Mouse (Mus musculus) hindbrain, embryonic 12.5 days (tissue): ENCODE data around the gene Dusp3. TPM values are rescaled to one million over a fixed set of nuclear protein-coding genes. Genes with fewer than 3 reads are reported as not detected.

Source experiments
- ATAC-seq: fragments of 200-750 bp; cut with Nextera tagmentation; 2 replicates; pipeline ENCODE4 v1.8.0; 2017; ENCODE audit warnings: moderate TSS enrichment; ENCODE audit not compliant: low FRiP score
- H3K27ac ChIP-seq: fragments of 300-500 bp; sonication (generic); 2 replicates; pipeline ENCODE4 v1.5.1; 2016; ENCODE audit warnings: mild to moderate bottlenecking
- H3K27me3 ChIP-seq: fragments of 300-500 bp; sonication (generic); 2 replicates; pipeline ENCODE4 v1.6.1; 2016; ENCODE audit warnings: mild to moderate bottlenecking
- H3K36me3 ChIP-seq: fragments of 300-500 bp; sonication (generic); 2 replicates; pipeline ENCODE4 v1.6.1; 2016; ENCODE audit warnings: mild to moderate bottlenecking
- H3K4me1 ChIP-seq: fragments of 300-500 bp; sonication (generic); 2 replicates; pipeline ENCODE4 v1.6.1; 2016
- H3K4me2 ChIP-seq: fragments of 300-500 bp; sonication (generic); replicated peaks from 2 replicates; pipeline ENCODE4 v1.6.1; 2016; ENCODE audit warnings: mild to moderate bottlenecking
- H3K4me3 ChIP-seq: fragments of 300-500 bp; sonication (generic); 2 replicates; pipeline ENCODE4 v1.5.1; 2016; ENCODE audit warnings: mild to moderate bottlenecking
- H3K9ac ChIP-seq: fragments of 300-500 bp; sonication (generic); 2 replicates; pipeline ENCODE4 v1.6.1; 2016; ENCODE audit warnings: mild to moderate bottlenecking, moderate library complexity
- H3K9me3 ChIP-seq: fragments of 300-500 bp; sonication (generic); replicated peaks from 2 replicates; pipeline ENCODE4 v1.6.1; 2016; ENCODE audit warnings: mild to moderate bottlenecking
- WGBS: fragments of 180-500 bp; shearing (Covaris S2); methylation state at CpG from one replicate; pipeline ENCODE4 v1.1.7; 2016; 5-methylcytosine and 5-hydroxymethylcytosine counted together
- polyA plus RNA-seq: library from polyadenylated mRNA; unstranded; fragments of >200 nt; fragmentation: Nextera tagmentation; extraction: Ambion mirVana; gene quantifications from 2 replicates; pipeline ENCODE4 v1.2.1, GENCODE M21; 2016

Gene Dusp3
- polyA plus RNA-seq, 1 experiment from 2014 or later: 12.9 TPM

DNA sequence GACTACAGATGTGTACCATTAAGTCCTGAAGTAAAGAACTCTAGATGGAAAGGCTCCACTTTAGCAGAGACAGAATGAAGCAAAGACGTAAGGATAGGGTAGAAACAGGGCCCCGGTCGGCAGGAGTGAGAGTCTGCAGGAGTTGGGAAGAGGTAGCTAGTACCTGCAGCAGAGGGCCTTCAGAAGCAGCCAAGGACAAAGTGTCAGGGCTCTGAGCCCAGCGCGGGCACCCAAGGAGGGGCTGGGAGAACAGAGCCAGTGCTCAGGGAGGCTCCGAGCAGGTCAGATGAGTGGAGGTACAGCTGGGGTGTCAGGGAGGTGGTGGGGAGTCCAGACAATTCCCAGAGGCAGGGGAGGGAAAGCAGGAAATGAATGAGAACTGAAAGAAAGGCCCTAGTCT, 62.8 kb downstream of the Dusp3 start:
- ATAC-seq: no peak
- Histone ChIP-seq H3K9me3 (no peaks in the 10 kb centered on the region), H3K27ac (no peak overlapping the region), H3K36me3 (no peaks in the 10 kb centered on the region), H3K27me3 (peaks cover 4% of the 10 kb centered on the region), H3K9ac (no peak overlapping the region), H3K4me1 (peaks cover 8% of the 10 kb centered on the region), H3K4me2 (no peak overlapping the region), H3K4me3 (no peak overlapping the region)
- WGBS: 86% methylated on average over 6 of the region's 6 CpGs

DNA sequence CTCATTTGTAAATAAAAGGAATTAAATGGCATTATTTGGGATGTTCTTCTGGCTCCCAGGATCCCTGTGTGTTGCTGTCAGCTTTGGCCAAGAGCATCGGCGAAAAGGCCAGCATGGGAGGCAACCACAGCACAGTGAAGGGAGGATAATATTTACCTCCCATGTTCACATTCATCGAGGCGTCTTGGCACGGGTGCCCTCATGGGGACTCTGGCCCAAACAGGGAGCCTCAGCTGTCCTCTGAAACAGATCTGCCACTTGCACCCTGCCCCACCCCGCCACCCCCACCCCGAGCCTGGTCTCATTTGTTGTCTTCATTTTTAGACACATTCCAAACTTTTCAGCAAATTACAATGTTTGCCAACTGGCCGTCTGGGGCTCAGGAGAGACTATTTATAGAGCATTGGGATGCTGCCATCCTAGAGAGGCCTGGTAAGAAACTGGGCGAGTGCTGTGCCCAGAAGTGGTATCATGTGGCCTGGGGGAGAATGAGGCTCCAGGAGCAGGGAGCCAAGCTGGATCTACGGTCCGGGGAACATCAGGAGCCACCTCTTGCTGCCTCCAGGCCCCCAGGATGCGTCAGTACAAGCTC, 65.4 kb downstream of the Dusp3 start:
- Histone ChIP-seq H3K4me2 (no peak overlapping the region), H3K4me1 (no peaks in the 10 kb centered on the region), H3K4me3 (no peak overlapping the region), H3K36me3 (no peaks in the 10 kb centered on the region), H3K27ac (no peak overlapping the region), H3K9me3 (no peaks in the 10 kb centered on the region), H3K27me3 (peaks cover 21% of the 10 kb centered on the region), H3K9ac (no peak overlapping the region)
- no peak for ATAC-seq
- 83% methylated on average over 12 of the region's 12 CpGs for WGBS

Other genes starting within 250 kb of the Dusp3 start
- gene Etv4, start 201.6 kb downstream of the Dusp3 start, polyA plus RNA-seq: 8.2 and 8.4 TPM in 2 replicates
- gene Meox1, start 92.6 kb downstream of the Dusp3 start, polyA plus RNA-seq: 1.4 and 1.9 TPM in 2 replicates
- 0.46 and 0.79 TPM in 2 replicates for gene Sost, start 20.0 kb downstream of the Dusp3 start, polyA plus RNA-seq
- not detected in 2 replicates for gene Cfap97d1, start 2.7 kb downstream of the Dusp3 start, polyA plus RNA-seq
- gene Mpp3, start 41.4 kb upstream of the Dusp3 start, polyA plus RNA-seq: 35.6 and 36.2 TPM in 2 replicates
- gene Cd300lg, start 54.5 kb upstream of the Dusp3 start, polyA plus RNA-seq: 0.12 and 0.43 TPM in 2 replicates
- 22.0 and 24.1 TPM in 2 replicates for gene Mpp2, start 101.5 kb upstream of the Dusp3 start, polyA plus RNA-seq
- gene Ppy, start 114.3 kb upstream of the Dusp3 start, polyA plus RNA-seq: not detected in 2 replicates
- gene Pyy, start 120.8 kb upstream of the Dusp3 start, polyA plus RNA-seq: 3.3 and 5.5 TPM in 2 replicates
- 0.14 TPM in 1 of 2 replicates, not detected in the other for gene Nags, start 158.5 kb upstream of the Dusp3 start, polyA plus RNA-seq
- gene Tmem101, start 169.4 kb upstream of the Dusp3 start, polyA plus RNA-seq: 37.9 and 40.4 TPM in 2 replicates
- gene Lsm12, start 198.3 kb upstream of the Dusp3 start, polyA plus RNA-seq: 114 TPM in 2 replicates
- 26.8 and 27.0 TPM in 2 replicates for gene G6pc3, start 202.6 kb upstream of the Dusp3 start, polyA plus RNA-seq
- gene Hdac5, start 243.2 kb upstream of the Dusp3 start, polyA plus RNA-seq: 97.2 and 103 TPM in 2 replicates